Mouse (Mus musculus) liver, adult 2 months (tissue): ENCODE results near the gene Mtmr1.

Experiments used
- CTCF ChIP-seq: fragments of 200-500 bp; IDR thresholded peaks from 2 replicates; pipeline ENCODE4 v1.5.1; 2011; ENCODE audit warnings: low read depth, low read length, control low read depth
- POLR2A ChIP-seq: fragments of 200-500 bp; IDR thresholded peaks from 2 replicates; pipeline ENCODE4 v1.6.1; 2011; ENCODE audit warnings: low read length, control low read depth; ENCODE audit not compliant: insufficient read depth; ENCODE audit errors: extremely low read depth

DNA sequence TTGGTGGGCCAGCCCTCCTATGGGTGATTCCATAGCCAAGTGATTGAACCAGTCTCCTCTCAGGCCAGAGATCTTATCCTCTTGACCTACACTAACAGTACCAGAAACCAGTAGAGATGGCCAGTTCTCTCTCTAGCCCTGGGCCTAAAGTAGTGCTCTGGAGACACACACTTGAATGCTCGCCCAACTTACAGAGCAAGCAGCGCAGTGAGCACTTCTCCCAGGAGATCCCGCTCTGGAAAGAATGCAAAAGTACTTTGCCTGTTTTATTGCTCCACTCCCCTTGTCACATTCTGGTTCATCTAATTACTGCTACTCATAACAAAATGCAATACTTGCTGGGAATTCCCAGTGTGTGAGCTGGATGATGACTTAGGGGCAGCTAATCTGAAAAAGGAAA, 102.9 kb downstream of the Mtmr1 start:
- TF ChIP-seq POLR2A (no peak), CTCF (no peak)
